26 mouse cellular contexts compared by ENCODE assay signal in the genomic region with DNA sequence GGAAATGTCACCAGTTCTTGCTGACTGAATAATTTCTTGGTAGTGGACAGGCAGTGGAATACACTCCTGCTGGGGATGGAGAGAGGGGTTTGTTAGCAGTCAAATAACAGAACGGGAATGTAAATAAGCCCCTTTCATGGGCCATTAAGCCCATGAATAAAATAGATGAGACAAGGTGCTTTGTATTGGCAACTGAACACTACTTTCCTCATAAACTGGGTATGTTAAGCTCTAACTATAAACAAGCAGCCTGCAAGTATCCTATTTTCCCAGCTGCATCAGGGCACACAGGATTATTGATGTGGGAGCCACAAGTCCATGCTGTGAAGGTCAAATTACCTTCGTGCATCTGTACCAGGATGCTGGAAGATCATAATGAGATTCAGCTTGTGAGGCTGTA.
A peak's percentile ranks its signal among the peaks of the same experiment; 100 is the strongest.
DNase-seq lines count a peak whose midpoint lies in the region; ATAC-seq lines count a peak whose summit lies in the region.
"Had no signal": no experiment of that assay in that cellular context is flagged by ENCODE, and none has a peak within 500 bp of the region (broad histone marks: within the 10 kb centered on the region; RNA-seq: fewer than 3 reads in every experiment).

No protein-coding gene starts in this region.

- no peak overlapping the region for H3K9ac ChIP-seq in embryonic facial prominence, embryonic 11.5 days (replicated peaks; ENCODE audit: low read length)
- no peak overlapping the region for H3K9ac ChIP-seq in kidney, embryonic 16.5 days (replicated peaks; ENCODE audit: low read length)
- H3K9ac ChIP-seq: limb, embryonic 13.5 days; lung, embryonic 15.5 days; midbrain, embryonic 12.5 days had no signal

- no peaks in the 10 kb centered on the region for H3K4me1 ChIP-seq in embryonic facial prominence, embryonic 11.5 days (ENCODE audit: control insufficient read depth, insufficient read depth, low read length)
- H3K4me1 ChIP-seq in embryonic facial prominence, embryonic 10.5 days: no peaks in the 10 kb centered on the region; the same call in 1 of the 2 replicates
- H3K4me1 ChIP-seq in kidney, embryonic 16.5 days (ENCODE audit: insufficient read depth, low read length): peaks cover 14% of the 10 kb centered on the region
- H3K4me1 ChIP-seq: limb, embryonic 13.5 days; lung, embryonic 15.5 days had no signal

- no peaks in the 10 kb centered on the region for H3K36me3 ChIP-seq in embryonic facial prominence, embryonic 11.5 days (replicated peaks; ENCODE audit: control insufficient read depth, insufficient read depth, low read depth, low read length)
- no peaks in the 10 kb centered on the region for H3K36me3 ChIP-seq in embryonic facial prominence, embryonic 10.5 days (replicated peaks)
- H3K36me3 ChIP-seq in kidney, embryonic 16.5 days (ENCODE audit: insufficient read depth, low read length): no peaks in the 10 kb centered on the region
- H3K36me3 ChIP-seq: G1E; hindbrain, embryonic 10.5 days; limb, embryonic 13.5 days; lung, embryonic 15.5 days; midbrain, embryonic 12.5 days had no signal

- H3K4me3 ChIP-seq in embryonic facial prominence, embryonic 11.5 days (ENCODE audit: low read depth, low read length): no peak overlapping the region
- no peak overlapping the region for H3K4me3 ChIP-seq in embryonic facial prominence, embryonic 10.5 days
- H3K4me3 ChIP-seq in kidney, embryonic 16.5 days (ENCODE audit: low read length): no peak overlapping the region
- H3K4me3 ChIP-seq: hindbrain, embryonic 10.5 days; limb, embryonic 13.5 days; lung, embryonic 15.5 days; midbrain, embryonic 12.5 days; myocyte had no signal

- H3K27me3 ChIP-seq in embryonic facial prominence, embryonic 11.5 days (ENCODE audit: control insufficient read depth, insufficient read depth, low read length): no peaks in the 10 kb centered on the region
- no peaks in the 10 kb centered on the region for H3K27me3 ChIP-seq in embryonic facial prominence, embryonic 10.5 days (replicated peaks; ENCODE audit: low read depth, poor library complexity, severe bottlenecking)
- no peaks in the 10 kb centered on the region for H3K27me3 ChIP-seq in kidney, embryonic 16.5 days (ENCODE audit: insufficient read depth, low read length)
- H3K27me3 ChIP-seq: limb, embryonic 13.5 days; lung, embryonic 15.5 days; midbrain, embryonic 12.5 days had no signal

- no peak for ATAC-seq in embryonic facial prominence, embryonic 11.5 days (replicated peaks; ENCODE audit: insufficient number of reproducible peaks, low FRiP score, low TSS enrichment, low read depth)
- ATAC-seq in kidney, embryonic 16.5 days (ENCODE audit: low FRiP score, low TSS enrichment): peak; percentile 61
- ATAC-seq: forebrain, embryonic 14.5 days; inflammation-experienced regulatory T-cells, adult 6 months had no signal

- H3K9me3 ChIP-seq in embryonic facial prominence, embryonic 11.5 days (replicated peaks; ENCODE audit: control insufficient read depth, low read length): no peaks in the 10 kb centered on the region
- H3K9me3 ChIP-seq in embryonic facial prominence, embryonic 10.5 days: no peaks in the 10 kb centered on the region
- no peaks in the 10 kb centered on the region for H3K9me3 ChIP-seq in kidney, embryonic 16.5 days (ENCODE audit: low read length)
- H3K9me3 ChIP-seq: hindbrain, embryonic 10.5 days; limb, embryonic 13.5 days; lung, embryonic 15.5 days; midbrain, embryonic 12.5 days had no signal

- no peak overlapping the region for H3K27ac ChIP-seq in embryonic facial prominence, embryonic 11.5 days (replicated peaks; ENCODE audit: low read depth, low read length)
- no peak overlapping the region for H3K27ac ChIP-seq in embryonic facial prominence, embryonic 10.5 days (replicated peaks)
- H3K27ac ChIP-seq in kidney, embryonic 16.5 days (ENCODE audit: low read length): no peak overlapping the region
- H3K27ac ChIP-seq: hindbrain, embryonic 10.5 days; limb, embryonic 13.5 days; lung, embryonic 15.5 days; midbrain, embryonic 12.5 days had no signal

- H3K4me2 ChIP-seq in embryonic facial prominence, embryonic 11.5 days (ENCODE audit: low read depth, low read length): no peak overlapping the region
- no peak overlapping the region for H3K4me2 ChIP-seq in kidney, embryonic 16.5 days (replicated peaks; ENCODE audit: low read depth, low read length)
- H3K4me2 ChIP-seq: limb, embryonic 13.5 days; liver, embryonic 11.5 days; lung, embryonic 15.5 days; midbrain, embryonic 12.5 days had no signal

- DNase-seq in embryonic facial prominence, embryonic 11.5 days (ENCODE audit: low spot score): peak; percentile 0
- DNase-seq in embryonic facial prominence, embryonic 10.5 days (ENCODE audit: low spot score): no peak
- DNase-seq in kidney, adult 18-20 months: no peak
- peak; percentile 17 for DNase-seq in embryo, embryonic 10.5 days (ENCODE audit: low spot score)
- DNase-seq in mesoderm, embryonic 11.5 days (ENCODE audit: low read depth, low spot score): peak; percentile 43
- no peak for DNase-seq in spleen, postnatal 14 days (ENCODE audit: low spot score in 2 of 2)
- no peak for DNase-seq in cerebellum, adult 8-10 months
- DNase-seq: adrenal gland, postnatal 14 days; cerebellum, adult 11-12 months; cerebellum, postnatal 10 days; gastrocnemius, postnatal 14 days; heart, postnatal 14 days; kidney, adult 2 months; kidney, postnatal 4 days; lung, postnatal 36 days; thymus, postnatal 14 days had no signal

- 37% methylated on average over 2 of the region's 2 CpGs for WGBS in embryonic facial prominence, embryonic 11.5 days
- WGBS in embryonic facial prominence, embryonic 10.5 days: 43% methylated on average over 2 of the region's 2 CpGs
- 9% methylated on average over 2 of the region's 2 CpGs for WGBS in kidney, embryonic 16.5 days

Comparison
In these comparisons a context has a peak if more than half of its experiments do, and no peak if none do; other contexts are left out.
1. DNase-seq: peak in embryonic facial prominence, embryonic 11.5 days (single experiment), embryo, embryonic 10.5 days (single experiment) and mesoderm, embryonic 11.5 days (single experiment); none in embryonic facial prominence, embryonic 10.5 days (single experiment), kidney, adult 18-20 months (single experiment), spleen, postnatal 14 days (0 of 2) and cerebellum, adult 8-10 months (single experiment).